ENCODE assay signal across 17 mouse cellular contexts in genomic region chr17:64802168-64802955, GRCm38 (mm10). TPM values are rescaled to one million over a fixed set of nuclear protein-coding genes. Genes with fewer than 3 reads are reported as not detected.
DNase-seq lines count a peak whose midpoint lies in the region; ATAC-seq and TF ChIP-seq lines count a peak whose summit lies in the region.
"Had no signal": no experiment of that assay in that cellular context is flagged by ENCODE, and none has a peak within 500 bp of the region (broad histone marks: within the 10 kb centered on the region; RNA-seq: fewer than 3 reads in every experiment).

No protein-coding gene starts in this region.

- no peaks in the 10 kb centered on the region for H3K4me1 ChIP-seq in kidney, postnatal 0 days (replicated peaks; ENCODE audit: insufficient read depth, low read length)
- H3K4me1 ChIP-seq in embryonic facial prominence, embryonic 13.5 days = peaks cover 16% of the 10 kb centered on the region
- H3K4me1 ChIP-seq in hindbrain, postnatal 0 days (ENCODE audit: insufficient read depth, low read length) = no peaks in the 10 kb centered on the region
- 0 out of 2 replicates have a peak, but pooled peaks cover 4% of the 10 kb centered on the region for H3K4me1 ChIP-seq in stomach, embryonic 15.5 days

- peak; percentile 46 for DNase-seq in kidney, postnatal 0 days (ENCODE audit: low spot score)
- DNase-seq in kidney, postnatal 10 days = no peak
- DNase-seq in hindbrain, postnatal 0 days (ENCODE audit: low spot score) = peak; percentile 2
- no peak for DNase-seq in spleen, adult 12 weeks (ENCODE audit: low spot score)
- DNase-seq in adipocyte (ENCODE audit: low spot score) = no peak
- DNase-seq: adrenal gland, postnatal 10 days; cerebellum, adult 9-10 months; kidney, adult 8-10 months; right cerebral cortex, postnatal 4 days; thymus, postnatal 4 days had no signal

- ATAC-seq in kidney, postnatal 0 days (replicated peaks; ENCODE audit: low FRiP score, low read depth) = no peak
- no peak for ATAC-seq in embryonic facial prominence, embryonic 13.5 days (ENCODE audit: insufficient number of reproducible peaks, insufficient read depth, low FRiP score, low TSS enrichment, low read depth)
- ATAC-seq in hindbrain, postnatal 0 days = no peak
- ATAC-seq in stomach, embryonic 15.5 days (ENCODE audit: insufficient read depth, low FRiP score, low read depth) = peak; percentile 71; the same call in 1 of the 2 replicates

- no peak overlapping the region for H3K4me3 ChIP-seq in kidney, postnatal 0 days (replicated peaks; ENCODE audit: low read depth, low read length)
- H3K4me3 ChIP-seq in embryonic facial prominence, embryonic 13.5 days = no peak overlapping the region
- H3K4me3 ChIP-seq in hindbrain, postnatal 0 days (ENCODE audit: low read length) = no peak overlapping the region
- H3K4me3 ChIP-seq in stomach, embryonic 15.5 days (replicated peaks) = no peak overlapping the region
- H3K4me3 ChIP-seq: neural tube, embryonic 13.5 days had no signal

- no peak overlapping the region for H3K9ac ChIP-seq in kidney, postnatal 0 days (ENCODE audit: low read depth, low read length)
- no peak overlapping the region for H3K9ac ChIP-seq in embryonic facial prominence, embryonic 13.5 days
- no peak overlapping the region for H3K9ac ChIP-seq in hindbrain, postnatal 0 days (replicated peaks; ENCODE audit: low read length)
- no peak overlapping the region for H3K9ac ChIP-seq in stomach, embryonic 15.5 days
- H3K9ac ChIP-seq: neural tube, embryonic 13.5 days had no signal

- no peak overlapping the region for H3K4me2 ChIP-seq in kidney, postnatal 0 days (ENCODE audit: low read length)
- H3K4me2 ChIP-seq in embryonic facial prominence, embryonic 13.5 days = peak overlapping the region; percentile 9; the same call in 1 of the 2 replicates
- H3K4me2 ChIP-seq in hindbrain, postnatal 0 days (ENCODE audit: low read depth, low read length) = no peak overlapping the region
- H3K4me2 ChIP-seq in stomach, embryonic 15.5 days = peak overlapping the region; percentile 31
- H3K4me2 ChIP-seq: neural tube, embryonic 13.5 days had no signal

- 21% methylated on average over 11 of the region's 11 CpGs for WGBS in kidney, postnatal 0 days
- 38% methylated on average over 11 of the region's 11 CpGs for WGBS in embryonic facial prominence, embryonic 13.5 days
- 56% methylated on average over 11 of the region's 11 CpGs for WGBS in hindbrain, postnatal 0 days
- 30% methylated on average over 11 of the region's 11 CpGs for WGBS in stomach, embryonic 15.5 days

- TF ChIP-seq CTCF in kidney, postnatal 0 days (IDR thresholded peaks at IDR 0.05; ENCODE audit: low read depth) = no peak
- TF ChIP-seq CTCF in hindbrain, postnatal 0 days (IDR thresholded peaks at IDR 0.05; ENCODE audit: low read depth) = no peak

- H3K9me3 ChIP-seq in kidney, postnatal 0 days (replicated peaks; ENCODE audit: low read length) = no peaks in the 10 kb centered on the region
- H3K9me3 ChIP-seq in embryonic facial prominence, embryonic 13.5 days = no peaks in the 10 kb centered on the region
- no peaks in the 10 kb centered on the region for H3K9me3 ChIP-seq in hindbrain, postnatal 0 days (ENCODE audit: low read length)
- H3K9me3 ChIP-seq in stomach, embryonic 15.5 days = no peaks in the 10 kb centered on the region
- H3K9me3 ChIP-seq: neural tube, embryonic 13.5 days had no signal

- H3K27me3 ChIP-seq in kidney, postnatal 0 days (ENCODE audit: insufficient read depth, low read length) = no peaks in the 10 kb centered on the region
- no peaks in the 10 kb centered on the region for H3K27me3 ChIP-seq in embryonic facial prominence, embryonic 13.5 days
- H3K27me3 ChIP-seq in hindbrain, postnatal 0 days (ENCODE audit: insufficient read depth, low read length) = no peaks in the 10 kb centered on the region
- H3K27me3 ChIP-seq in stomach, embryonic 15.5 days (replicated peaks) = no peaks in the 10 kb centered on the region
- H3K27me3 ChIP-seq: neural tube, embryonic 13.5 days had no signal

- no peaks in the 10 kb centered on the region for H3K36me3 ChIP-seq in kidney, postnatal 0 days (ENCODE audit: insufficient read depth, low read length)
- H3K36me3 ChIP-seq in embryonic facial prominence, embryonic 13.5 days = no peaks in the 10 kb centered on the region
- H3K36me3 ChIP-seq in hindbrain, postnatal 0 days (ENCODE audit: insufficient read depth, low read length) = no peaks in the 10 kb centered on the region
- H3K36me3 ChIP-seq in stomach, embryonic 15.5 days = no peaks in the 10 kb centered on the region
- H3K36me3 ChIP-seq: neural tube, embryonic 13.5 days had no signal

- H3K27ac ChIP-seq in kidney, postnatal 0 days = no peak overlapping the region
- no peak overlapping the region for H3K27ac ChIP-seq in embryonic facial prominence, embryonic 13.5 days
- no peak overlapping the region for H3K27ac ChIP-seq in hindbrain, postnatal 0 days
- H3K27ac ChIP-seq in stomach, embryonic 15.5 days = no peak overlapping the region
- H3K27ac ChIP-seq: macrophage; neural tube, embryonic 13.5 days had no signal

RNA-seq across cellular contexts. Expression of gene 4930583I09Rik, which starts 33.5 kb away (rescaled TPM):
- polyA plus RNA-seq in kidney, postnatal 0 days (2015; fragmentation: Nextera tagmentation; extraction: Ambion mirVana) = not detected in 2 replicates
- not detected in 2 replicates for polyA plus RNA-seq in embryonic facial prominence, embryonic 13.5 days (2015; fragmentation: Nextera tagmentation; extraction: Ambion mirVana)
- total RNA-seq in hindbrain, postnatal 0 days (2014; rRNA removed) = not detected in 2 replicates
- not detected in 2 replicates for polyA plus RNA-seq in hindbrain, postnatal 0 days (2015; fragmentation: Nextera tagmentation; extraction: Ambion mirVana)
- not detected in 2 replicates for polyA plus RNA-seq in stomach, embryonic 15.5 days (2015; fragmentation: Nextera tagmentation; extraction: Ambion mirVana)
- total RNA-seq: adrenal gland, postnatal 10 days; ES-E14; gastrocnemius, adult 18-20 months; left cerebral cortex, postnatal 25 days had no signal
- polyA plus RNA-seq: macrophage; neural tube, embryonic 13.5 days had no signal

Comparison
In these comparisons a context has a peak if more than half of its experiments do, and no peak if none do; other contexts are left out.
1. DNase-seq: peak in kidney, postnatal 0 days (single experiment) and hindbrain, postnatal 0 days (single experiment); none in kidney, postnatal 10 days (single experiment), spleen, adult 12 weeks (single experiment) and adipocyte (single experiment).
2. H3K4me2 ChIP-seq: peak in embryonic facial prominence, embryonic 13.5 days (single experiment) and stomach, embryonic 15.5 days (single experiment); none in kidney, postnatal 0 days (single experiment) and hindbrain, postnatal 0 days (single experiment).